Mouse (Mus musculus): ENCODE data around the gene Adgrf1. TPM values are rescaled to one million over a fixed set of nuclear protein-coding genes. Genes with fewer than 3 reads are reported as not detected.

The Adgrf1 gene
- polyA plus RNA-seq, 1 experiment from 2014 or later, result 0.06 TPM

DNA sequence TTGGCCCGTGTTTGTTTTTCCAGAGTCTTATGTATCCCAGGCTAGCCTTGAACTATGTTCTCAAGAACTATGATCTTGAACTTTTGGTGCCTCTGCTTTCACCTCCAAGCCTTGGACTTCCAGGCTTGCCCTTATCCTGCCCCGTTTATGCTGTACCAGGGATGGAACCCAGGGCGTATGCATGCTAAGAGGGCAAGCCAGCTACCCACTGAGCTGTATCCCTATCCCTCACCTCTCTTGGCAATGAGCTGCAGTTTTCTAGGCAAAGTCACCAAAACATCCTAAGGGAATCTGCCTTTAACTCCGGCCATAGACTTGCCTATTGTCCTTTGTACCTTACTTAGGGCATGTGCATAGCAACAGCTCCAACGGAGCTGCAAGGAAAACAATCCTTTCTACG lies 92.8 kb downstream of the Adgrf1 start:
- WGBS (ENCODE audit: missing documents), result 82% methylated on average over 6 of the region's 6 CpGs

DNA sequence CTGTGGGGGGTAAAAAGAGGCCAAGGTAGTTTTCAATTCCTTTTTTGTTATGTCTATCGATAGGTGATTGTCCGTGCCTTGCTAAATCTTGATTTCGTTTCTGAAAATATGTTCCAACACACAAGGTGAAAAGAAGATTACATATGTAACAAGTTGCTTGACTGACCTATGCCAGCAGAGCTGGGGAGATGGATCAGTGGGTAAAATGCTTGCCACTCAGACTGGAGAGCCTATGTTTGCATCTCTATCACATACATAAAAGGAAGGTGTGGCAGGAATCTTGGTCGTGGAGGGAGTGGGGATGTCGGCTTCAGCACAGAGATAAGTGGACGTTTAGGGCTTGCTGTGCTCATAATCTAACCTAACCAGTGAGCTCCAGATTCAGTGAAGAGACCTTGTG lies 93.8 kb downstream of the Adgrf1 start:
- H3K27ac ChIP-seq, result no peak overlapping the region
- H3K4me3 ChIP-seq (ENCODE audit: inconsistent target), result no peak overlapping the region
- no peaks in the 10 kb centered on the region for H3K79me2 ChIP-seq (ENCODE audit: inconsistent target)
- no peaks in the 10 kb centered on the region for H3K36me3 ChIP-seq (ENCODE audit: inconsistent target)
- WGBS (ENCODE audit: missing documents), result 94% methylated on average over 5 of the region's 6 CpGs

More for the DNA sequence above, 92.8 kb downstream of the Adgrf1 start:
- Histone ChIP-seq H3K79me2 (ENCODE audit: inconsistent target) (no peaks in the 10 kb centered on the region), H3K36me3 (ENCODE audit: inconsistent target) (no peaks in the 10 kb centered on the region), H3K4me3 (ENCODE audit: inconsistent target) (no peak overlapping the region), H3K27ac (no peak overlapping the region)

DNA sequence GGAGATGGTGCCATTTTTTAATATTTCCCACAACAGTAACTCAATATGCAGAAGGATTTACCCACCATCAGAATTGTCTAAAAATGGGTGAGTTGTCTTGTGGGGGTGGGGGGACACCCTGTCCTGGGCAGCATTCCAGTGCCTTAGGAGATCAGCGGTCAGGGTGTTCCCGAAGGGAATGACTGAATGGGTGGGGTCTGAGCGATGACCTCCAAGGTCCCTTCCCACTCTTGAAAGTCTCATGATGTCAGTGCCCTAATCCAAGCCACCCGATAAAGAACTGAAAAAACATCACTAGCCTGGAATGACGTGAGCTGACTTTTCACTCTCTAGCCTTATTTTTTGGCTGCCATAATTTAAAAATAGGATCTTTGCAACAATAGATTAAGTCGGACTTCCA lies 95.2 kb downstream of the Adgrf1 start:
- WGBS (ENCODE audit: missing documents), result 90% methylated on average over 6 of the region's 6 CpGs
- H3K4me3 ChIP-seq (ENCODE audit: inconsistent target), result no peak overlapping the region
- no peak overlapping the region for H3K27ac ChIP-seq
- no peaks in the 10 kb centered on the region for H3K79me2 ChIP-seq (ENCODE audit: inconsistent target)
- H3K36me3 ChIP-seq (ENCODE audit: inconsistent target), result no peaks in the 10 kb centered on the region

DNA sequence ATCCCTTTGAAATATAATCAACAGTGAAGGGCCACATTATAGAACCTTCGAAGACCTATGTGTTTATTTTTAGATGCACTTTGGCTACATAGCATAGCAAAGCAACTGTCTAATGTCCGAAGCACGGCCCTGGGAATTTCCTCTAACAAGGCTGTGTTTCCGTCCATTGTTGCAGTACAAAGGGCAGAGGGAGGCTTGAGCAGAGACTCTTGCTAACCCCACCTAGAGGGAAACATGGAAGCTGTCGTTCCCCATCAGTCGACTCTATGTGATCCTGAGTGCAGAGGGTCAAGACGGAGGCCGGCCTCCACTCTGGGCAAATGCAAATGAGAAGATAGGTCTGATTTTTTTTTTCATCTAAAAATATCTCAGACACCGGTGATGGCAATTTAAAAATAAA lies 96.4 kb downstream of the Adgrf1 start:
- 71% methylated on average over 9 of the region's 9 CpGs for WGBS (ENCODE audit: missing documents)
- Histone ChIP-seq H3K27ac (no peak overlapping the region), H3K79me2 (ENCODE audit: inconsistent target) (no peaks in the 10 kb centered on the region), H3K4me3 (ENCODE audit: inconsistent target) (no peak overlapping the region), H3K36me3 (ENCODE audit: inconsistent target) (no peaks in the 10 kb centered on the region)

DNA sequence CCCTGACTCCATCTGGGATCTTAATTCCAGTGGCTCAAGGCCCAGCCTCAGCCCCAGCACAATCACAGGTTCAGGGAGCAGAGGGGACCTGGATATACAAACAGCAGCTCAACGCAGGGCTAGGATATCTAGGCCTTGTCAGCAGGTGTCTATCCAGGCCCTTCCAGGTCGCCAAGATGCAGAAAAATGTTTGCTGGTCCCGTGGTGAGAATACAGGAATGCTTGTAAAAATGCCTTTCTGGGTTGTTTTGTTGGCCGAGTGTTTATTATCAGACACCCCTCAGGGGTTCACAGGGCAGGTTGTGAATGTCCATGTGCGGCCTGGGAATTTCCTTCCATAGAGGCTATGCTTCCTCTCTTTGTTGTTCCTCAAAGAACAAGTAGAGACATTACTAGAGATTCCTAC lies 98.0 kb downstream of the Adgrf1 start:
- no peaks in the 10 kb centered on the region for H3K79me2 ChIP-seq (ENCODE audit: inconsistent target)
- H3K36me3 ChIP-seq (ENCODE audit: inconsistent target), result no peaks in the 10 kb centered on the region
- WGBS (ENCODE audit: missing documents), result 90% methylated on average over 5 of the region's 5 CpGs
- H3K27ac ChIP-seq, result no peak overlapping the region
- no peak overlapping the region for H3K4me3 ChIP-seq (ENCODE audit: inconsistent target)

DNA sequence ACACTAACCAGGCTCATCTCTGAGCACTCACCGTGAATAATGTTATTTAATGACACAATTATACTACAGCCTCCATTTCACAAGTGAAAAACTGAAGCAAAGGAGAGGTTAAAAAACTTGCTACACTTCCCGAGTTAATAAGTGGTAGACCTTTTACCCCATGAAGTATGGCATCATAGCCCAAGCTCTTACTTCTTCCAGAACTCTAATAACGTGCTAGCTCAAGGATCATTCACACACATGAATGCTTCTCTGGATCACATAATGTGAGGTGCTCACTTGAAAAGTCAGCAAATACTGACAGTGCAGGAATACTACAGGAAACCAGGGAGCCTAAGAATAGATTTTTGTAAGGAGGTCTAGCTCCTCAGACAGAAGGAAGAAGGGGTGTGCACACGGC lies 102.5 kb downstream of the Adgrf1 start:
- H3K27ac ChIP-seq, result no peak overlapping the region
- H3K79me2 ChIP-seq (ENCODE audit: inconsistent target), result no peaks in the 10 kb centered on the region
- no peak overlapping the region for H3K4me3 ChIP-seq (ENCODE audit: inconsistent target)
- WGBS (ENCODE audit: missing documents), result 82% methylated on average over 4 of the region's 4 CpGs
- H3K36me3 ChIP-seq (ENCODE audit: inconsistent target), result no peaks in the 10 kb centered on the region

DNA sequence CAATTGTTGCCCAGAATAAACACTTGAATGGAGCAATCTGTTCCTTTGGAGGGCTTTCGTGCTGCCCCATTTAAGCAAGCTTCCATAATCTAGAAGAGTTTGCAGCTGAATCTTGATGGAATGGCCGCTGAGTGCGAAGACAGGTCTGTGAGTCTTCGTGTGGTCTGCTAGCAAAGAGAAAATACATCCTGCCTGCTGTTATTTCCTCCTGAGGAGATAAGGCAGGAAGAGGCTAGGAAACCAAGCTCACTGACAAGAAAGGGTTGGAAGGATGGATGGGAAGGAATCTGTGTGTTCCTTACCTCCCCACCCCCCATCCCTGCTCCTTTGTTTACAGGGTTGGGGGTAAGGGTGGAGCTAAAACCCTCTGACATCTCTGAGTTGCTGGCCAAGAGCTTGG lies 103.9 kb downstream of the Adgrf1 start:
- H3K36me3 ChIP-seq (ENCODE audit: inconsistent target), result no peaks in the 10 kb centered on the region
- 69% methylated on average over 4 of the region's 4 CpGs for WGBS (ENCODE audit: missing documents)
- no peaks in the 10 kb centered on the region for H3K79me2 ChIP-seq (ENCODE audit: inconsistent target)
- H3K4me3 ChIP-seq (ENCODE audit: inconsistent target), result no peak overlapping the region
- no peak overlapping the region for H3K27ac ChIP-seq

Other genes starting within 250 kb of the Adgrf1 start
- 0.07 to 0.43 TPM (median 0.09 TPM) in 3 replicates for gene Adgrf5, start 90.1 kb downstream of the Adgrf1 start, polyA plus RNA-seq (2018)
- not detected in 3 replicates for gene Mep1a, start 232.5 kb downstream of the Adgrf1 start, polyA plus RNA-seq (2018)